Mouse (Mus musculus): ENCODE measurements around the gene Smad1. TPM values are rescaled to one million over a fixed set of nuclear protein-coding genes. Genes with fewer than 3 reads are reported as not detected.
A peak's percentile ranks its signal among the peaks of the same experiment; 100 is the strongest.

Smad1 gene
- polyA plus RNA-seq, 2 experiments: 3.1 to 4.5 TPM

DNA sequence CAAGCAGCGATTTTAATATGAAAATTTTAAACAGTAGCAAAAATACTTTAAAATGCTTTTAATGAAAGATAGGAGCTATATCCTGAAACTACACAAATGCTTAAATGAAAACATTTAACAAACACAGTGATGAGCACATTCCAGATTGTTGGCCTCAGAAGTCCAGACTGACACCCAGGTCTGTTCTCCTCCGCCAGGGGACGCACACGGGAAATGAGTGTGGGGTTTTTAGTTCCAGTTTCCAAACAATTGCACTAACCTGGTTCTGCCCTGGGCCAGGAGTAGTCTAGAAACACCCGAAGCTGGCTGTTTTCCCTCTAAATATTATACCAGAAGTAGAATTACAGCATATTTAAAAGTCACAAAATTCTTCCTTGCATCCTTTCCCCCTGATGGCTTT is 99.6 kb downstream of the Smad1 start:
- DNase-seq (ENCODE audit: low read depth in 3 of 3, low spot score in 3 of 3): no peak
- no peak for ATAC-seq (ENCODE audit: insufficient read depth)

DNA sequence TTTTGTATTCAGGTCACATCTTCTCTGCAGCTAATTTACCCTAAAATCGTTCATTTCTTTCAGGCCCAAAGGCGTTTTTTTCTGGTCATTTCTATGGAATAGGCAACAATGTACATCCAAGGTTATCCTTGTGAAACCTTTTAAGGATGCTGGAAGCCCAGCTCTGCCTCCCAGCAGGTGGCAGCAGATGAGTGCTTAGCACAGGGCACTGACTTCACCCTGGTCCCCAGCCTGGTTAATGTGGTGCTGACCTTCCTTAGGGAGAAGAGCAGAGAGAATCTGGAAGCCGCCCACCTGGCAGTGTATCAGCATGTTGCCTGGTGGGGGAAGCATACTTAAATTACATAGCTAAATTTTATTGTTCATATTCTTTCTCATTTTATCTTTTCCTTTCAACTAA is 101.6 kb downstream of the Smad1 start:
- H3K4me2 ChIP-seq (ENCODE audit: low read depth): no peak overlapping the region
- no peak overlapping the region for H3K9ac ChIP-seq (replicated peaks)
- TF ChIP-seq EP300 (IDR thresholded peaks at IDR 0.05; ENCODE audit: low read depth) (no peak), CTCF (IDR thresholded peaks at IDR 0.05; ENCODE audit: low read depth) (peak; percentile 77)
- no peaks in the 10 kb centered on the region for H3K9me3 ChIP-seq (ENCODE audit: control insufficient read depth, low read length)
- no peak overlapping the region for H3K27ac ChIP-seq
- no peaks in the 10 kb centered on the region for H3K36me3 ChIP-seq (replicated peaks; ENCODE audit: control insufficient read depth, insufficient read depth, low read depth)
- ATAC-seq (ENCODE audit: insufficient read depth) (no peak), DNase-seq (ENCODE audit: low read depth in 3 of 3, low spot score in 3 of 3) (no peak)
- no peak overlapping the region for H3K4me3 ChIP-seq (ENCODE audit: insufficient read depth in 1 of 2, low read depth in 2 of 2, low read length in 2 of 2)
- peaks cover 7 to 11% of the 10 kb centered on the region in 2 experiments for H3K4me1 ChIP-seq (replicated peaks; ENCODE audit: control insufficient read depth in 2 of 2, insufficient read depth in 2 of 2, low read length in 1 of 2)
- H3K27me3 ChIP-seq (ENCODE audit: control insufficient read depth, insufficient read depth, low read length): no peaks in the 10 kb centered on the region
- WGBS (ENCODE audit: insufficient replicate concordance): 47% methylated on average over 3 of the region's 3 CpGs

More for the DNA sequence above, 99.6 kb downstream of the Smad1 start:
- TF ChIP-seq CTCF (IDR thresholded peaks at IDR 0.05; ENCODE audit: low read depth): 0 out of 2 replicates have a peak, but pooled peaks have one; percentile 9
- TF ChIP-seq EP300 (IDR thresholded peaks at IDR 0.05; ENCODE audit: low read depth): no peak
- Histone ChIP-seq H3K4me2 (ENCODE audit: low read depth) (no peak overlapping the region), H3K4me3 (ENCODE audit: insufficient read depth in 1 of 2, low read depth in 2 of 2, low read length in 2 of 2) (no peak overlapping the region), H3K9ac (replicated peaks) (no peak overlapping the region), H3K27ac (no peak overlapping the region), H3K27me3 (ENCODE audit: control insufficient read depth, insufficient read depth, low read length) (no peaks in the 10 kb centered on the region), H3K4me1 (replicated peaks; ENCODE audit: control insufficient read depth in 2 of 2, insufficient read depth in 2 of 2, low read length in 1 of 2) (peaks cover 0 to 3% of the 10 kb centered on the region in 2 experiments; a peak in 2 of 4 replicates), H3K36me3 (replicated peaks; ENCODE audit: control insufficient read depth, insufficient read depth, low read depth) (no peaks in the 10 kb centered on the region), H3K9me3 (ENCODE audit: control insufficient read depth, low read length) (no peaks in the 10 kb centered on the region)
- WGBS (ENCODE audit: insufficient replicate concordance): 70% methylated on average over 5 of the region's 5 CpGs

DNA sequence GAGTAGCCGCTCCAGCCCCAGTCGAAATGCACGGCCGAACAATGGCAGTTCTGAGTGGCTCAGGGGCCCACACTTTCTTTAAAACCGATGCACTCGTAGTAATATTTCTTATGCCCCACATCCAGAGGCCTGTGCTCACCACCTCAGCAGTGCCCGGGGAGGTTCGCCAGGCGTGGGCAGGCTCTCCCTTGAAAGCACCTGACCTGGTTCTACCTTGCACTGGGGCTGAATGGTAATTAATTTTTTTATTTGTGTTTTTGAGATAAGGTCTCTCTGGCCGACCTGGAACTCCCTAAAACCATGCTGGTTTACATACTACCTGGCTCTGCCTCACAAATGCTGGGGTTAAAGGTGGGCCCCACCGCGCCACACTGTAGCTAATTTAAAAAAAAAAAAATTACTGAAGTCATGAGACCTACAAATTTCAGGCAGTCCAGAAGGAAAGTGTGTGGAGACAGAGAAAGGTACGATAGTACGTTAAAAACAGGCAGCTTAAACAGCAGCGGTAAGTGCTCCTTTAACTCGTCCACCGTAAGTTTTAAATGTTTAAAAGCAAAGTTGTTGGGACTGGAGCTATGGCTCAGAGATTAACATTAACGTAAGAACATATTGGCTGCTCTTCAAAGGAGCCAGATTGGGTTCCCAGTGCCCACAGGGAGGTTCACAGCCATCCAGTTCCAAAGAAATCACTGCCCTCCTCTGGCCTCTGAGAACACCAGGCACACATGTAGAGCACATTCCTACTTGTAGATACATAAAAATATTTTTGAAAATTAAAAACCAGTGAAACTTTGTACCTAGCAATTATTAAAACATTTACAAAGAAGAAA is 103.8 kb downstream of the Smad1 start:
- H3K9me3 ChIP-seq (ENCODE audit: control insufficient read depth, low read length): no peaks in the 10 kb centered on the region
- peak overlapping the region; percentile 61 for H3K27ac ChIP-seq
- ATAC-seq (ENCODE audit: insufficient read depth) (no peak), DNase-seq (ENCODE audit: low read depth in 3 of 3, low spot score in 3 of 3) (no peak)
- H3K36me3 ChIP-seq (replicated peaks; ENCODE audit: control insufficient read depth, insufficient read depth, low read depth): no peaks in the 10 kb centered on the region
- peak overlapping the region; percentile 92 for H3K9ac ChIP-seq (replicated peaks)
- 14% methylated on average over 18 of the region's 18 CpGs for WGBS (ENCODE audit: insufficient replicate concordance)
- peak overlapping the region; percentile 68 to 70 for H3K4me3 ChIP-seq (ENCODE audit: insufficient read depth in 1 of 2, low read depth in 2 of 2, low read length in 2 of 2)
- peak overlapping the region; percentile 95 for H3K4me2 ChIP-seq (ENCODE audit: low read depth)
- H3K4me1 ChIP-seq (replicated peaks; ENCODE audit: control insufficient read depth in 2 of 2, insufficient read depth in 2 of 2, low read length in 1 of 2): peaks cover 7 to 12% of the 10 kb centered on the region in 2 experiments
- no peaks in the 10 kb centered on the region for H3K27me3 ChIP-seq (ENCODE audit: control insufficient read depth, insufficient read depth, low read length)
- no peak for TF ChIP-seq EP300 (IDR thresholded peaks at IDR 0.05; ENCODE audit: low read depth)
- TF ChIP-seq CTCF (IDR thresholded peaks at IDR 0.05; ENCODE audit: low read depth): no peak

DNA sequence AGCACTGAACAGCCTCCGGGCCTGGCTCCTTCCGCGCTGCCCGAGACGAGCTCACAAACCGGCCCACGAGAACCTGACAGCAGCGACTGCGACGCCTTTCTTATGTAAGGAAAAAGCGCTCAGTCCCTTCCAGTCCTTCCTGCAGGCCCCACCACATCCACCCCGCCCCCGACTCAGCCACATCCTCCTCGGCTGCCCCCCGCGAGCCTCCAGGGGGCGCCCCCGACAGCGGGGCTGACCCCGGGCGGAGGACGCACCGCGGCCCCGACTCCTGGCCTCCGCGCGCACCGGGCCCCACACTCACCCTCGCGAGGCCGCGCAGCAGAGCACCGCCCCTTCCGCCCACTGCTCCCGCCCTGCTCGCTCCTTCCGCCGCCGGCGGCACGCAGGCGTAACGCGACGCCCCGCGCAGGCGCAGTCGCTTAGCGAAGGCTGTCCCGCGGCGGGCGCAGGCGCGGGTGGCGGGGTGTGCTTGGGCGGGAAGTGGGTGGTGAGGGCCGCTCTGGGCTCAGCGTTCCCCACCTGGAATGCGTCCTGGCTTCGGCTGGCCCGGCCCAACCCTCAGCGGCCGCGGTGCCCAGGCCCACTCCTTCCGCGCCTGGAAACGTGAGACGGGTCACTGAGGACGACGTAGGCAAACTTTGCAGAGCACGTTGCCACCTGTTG is 104.6 kb downstream of the Smad1 start, which contains the start of gene Mmaa:
TSS of gene Mmaa (minus strand) at position 328 of the 666 bp plus-strand sequence.
- Histone ChIP-seq H3K4me2 (ENCODE audit: low read depth) (peak within 1 kb of the TSS; percentile 95), H3K4me1 (replicated peaks; ENCODE audit: control insufficient read depth in 2 of 2, insufficient read depth in 2 of 2, low read length in 1 of 2) (peaks cover 7 to 12% of the 10 kb centered on the region in 2 experiments), H3K4me3 (ENCODE audit: insufficient read depth in 1 of 2, low read depth in 2 of 2, low read length in 2 of 2) (peak within 1 kb of the TSS; percentile 68 to 91), H3K36me3 (replicated peaks; ENCODE audit: control insufficient read depth, insufficient read depth, low read depth) (no peaks in the 10 kb centered on the region), H3K27me3 (ENCODE audit: control insufficient read depth, insufficient read depth, low read length) (no peaks in the 10 kb centered on the region), H3K9ac (replicated peaks) (peak within 1 kb of the TSS; percentile 92), H3K9me3 (ENCODE audit: control insufficient read depth, low read length) (no peaks in the 10 kb centered on the region), H3K27ac (peak within 1 kb of the TSS; percentile 61)
- ATAC-seq (ENCODE audit: insufficient read depth) (peak; percentile 99), DNase-seq (ENCODE audit: low read depth in 3 of 3, low spot score in 3 of 3) (peak; percentile 88 to 90 (median 89))
- no peak for TF ChIP-seq EP300 (IDR thresholded peaks at IDR 0.05; ENCODE audit: low read depth)
- peak; percentile 64 for TF ChIP-seq CTCF (IDR thresholded peaks at IDR 0.05; ENCODE audit: low read depth)
- WGBS (ENCODE audit: insufficient replicate concordance): under 1% methylated on average over 74 of the region's 74 CpGs

DNA sequence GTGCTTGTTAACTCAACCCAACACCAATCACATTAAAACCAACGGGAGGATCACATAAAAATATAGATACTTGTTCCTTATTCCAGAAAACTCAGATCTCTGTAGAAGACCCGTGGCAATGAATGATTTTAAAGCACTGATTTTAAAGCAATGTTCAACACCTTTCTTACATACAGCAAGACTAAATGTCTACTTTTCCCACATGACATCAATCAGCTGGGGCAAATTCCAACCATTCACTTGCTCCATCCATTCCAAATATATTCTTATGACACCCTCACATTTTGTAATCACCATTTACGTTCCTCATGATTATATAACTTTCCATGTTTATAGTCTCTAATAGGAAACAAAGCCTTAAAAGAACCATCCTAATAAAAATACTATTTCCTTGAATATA is 105.5 kb downstream of the Smad1 start:
- Histone ChIP-seq H3K27ac (no peak overlapping the region), H3K27me3 (ENCODE audit: control insufficient read depth, insufficient read depth, low read length) (no peaks in the 10 kb centered on the region), H3K4me1 (replicated peaks; ENCODE audit: control insufficient read depth in 2 of 2, insufficient read depth in 2 of 2, low read length in 1 of 2) (peaks cover 7 to 12% of the 10 kb centered on the region in 2 experiments), H3K36me3 (replicated peaks; ENCODE audit: control insufficient read depth, insufficient read depth, low read depth) (no peaks in the 10 kb centered on the region), H3K9me3 (ENCODE audit: control insufficient read depth, low read length) (no peaks in the 10 kb centered on the region), H3K4me3 (ENCODE audit: insufficient read depth in 1 of 2, low read depth in 2 of 2, low read length in 2 of 2) (peak overlapping the region; percentile 68 to 91; a peak in 3 of 4 replicates), H3K9ac (replicated peaks) (peak overlapping the region; percentile 49), H3K4me2 (ENCODE audit: low read depth) (peak overlapping the region; percentile 95)
- TF ChIP-seq CTCF (IDR thresholded peaks at IDR 0.05; ENCODE audit: low read depth): no peak
- no peak for TF ChIP-seq EP300 (IDR thresholded peaks at IDR 0.05; ENCODE audit: low read depth)
- DNase-seq (ENCODE audit: low read depth in 3 of 3, low spot score in 3 of 3) (no peak), ATAC-seq (ENCODE audit: insufficient read depth) (no peak)
- WGBS (ENCODE audit: insufficient replicate concordance): 45% methylated on average over 3 of the region's 3 CpGs
